Mouse (Mus musculus) liver, postnatal 0 days (tissue): ENCODE measurements at regions not wholly inside any gene's neighbourhood (a gene's known extent, or its start where the extent isn't known, plus 50 kb on each side); places are given as distances from the start of the nearest gene placed in this dataset.

Source experiments
- ATAC-seq: fragments of 200-750 bp; cut with Nextera tagmentation; 2 replicates; pipeline ENCODE4 v1.8.0; 2017; ENCODE audit warnings: mild to moderate bottlenecking, moderate library complexity
- DNase-seq: peaks from one replicate; pipeline ENCODE4 v3.0.0-alpha.2; 2016
- H3K27ac ChIP-seq: fragments of 300-500 bp; sonication (generic); 2 replicates; pipeline ENCODE4 v1.5.1; 2014; ENCODE audit warnings: antibody characterized with exemption, moderate library complexity, mild to moderate bottlenecking, low read depth
- H3K27me3 ChIP-seq: fragments of 300-500 bp; sonication (generic); 2 replicates; pipeline ENCODE4 v1.6.1; 2014; ENCODE audit warnings: low read length, control low read depth, mixed read lengths; ENCODE audit not compliant: insufficient read depth
- H3K36me3 ChIP-seq: fragments of 300-500 bp; sonication (generic); replicated peaks from 2 replicates; pipeline ENCODE4 v1.6.1; 2014; ENCODE audit warnings: mild to moderate bottlenecking, control low read depth, low read length, moderate library complexity, mixed read lengths; ENCODE audit not compliant: insufficient read depth
- H3K4me1 ChIP-seq: fragments of 300-500 bp; sonication (generic); 2 replicates; pipeline ENCODE4 v1.6.1; 2014; ENCODE audit warnings: antibody characterized with exemption, mild to moderate bottlenecking, control low read depth; ENCODE audit not compliant: insufficient read depth
- H3K4me2 ChIP-seq: fragments of 300-500 bp; sonication (generic); 2 replicates; pipeline ENCODE4 v1.6.1; 2014; ENCODE audit warnings: low read depth, mild to moderate bottlenecking, low read length, moderate library complexity, mixed read lengths
- H3K4me3 ChIP-seq: fragments of 300-500 bp; sonication (generic); 2 replicates; pipeline ENCODE4 v1.5.1; 2014; ENCODE audit warnings: low read depth, low read length
- H3K9ac ChIP-seq: fragments of 300-500 bp; sonication (generic); replicated peaks from 2 replicates; pipeline ENCODE4 v1.6.1; 2014; ENCODE audit warnings: mild to moderate bottlenecking, moderate library complexity
- H3K9me3 ChIP-seq: fragments of 300-500 bp; sonication (generic); 2 replicates; pipeline ENCODE4 v1.6.1; 2016; ENCODE audit warnings: mild to moderate bottlenecking, control low read depth, low read length, mixed read lengths
- CTCF ChIP-seq: sonication (generic); IDR thresholded peaks from 2 replicates; pipeline ENCODE4 v1.5.1; 2016; ENCODE audit warnings: antibody characterized with exemption, low read depth
- EP300 ChIP-seq: IDR thresholded peaks from 2 replicates; pipeline ENCODE4 v1.6.1; 2016; ENCODE audit warnings: antibody characterized with exemption, low read depth, mild to moderate bottlenecking
- whole genome bisulfite sequencing: fragments of 180-500 bp; shearing (Covaris S2); extraction: QIAGEN DNeasy Blood & Tissue Kit; methylation state at CpG from one replicate; pipeline ENCODE4 v1.1.7; 2014; ENCODE audit not compliant: insufficient replicate concordance; 5-methylcytosine and 5-hydroxymethylcytosine counted together

- Histone ChIP-seq H3K27ac (no peak overlapping the region), H3K4me3 (no peak overlapping the region), H3K27me3 (no peaks in the 10 kb centered on the region), H3K4me2 (no peak overlapping the region), H3K36me3 (no peaks in the 10 kb centered on the region), H3K4me1 (no peaks in the 10 kb centered on the region), H3K9me3 (no peaks in the 10 kb centered on the region), H3K9ac (no peak overlapping the region)
- 75% methylated on average over 3 of the region's 3 CpGs for WGBS
- DNase-seq (peak; percentile 5), ATAC-seq (no peak)
- TF ChIP-seq EP300 (no peak), CTCF (no peak)
Observed at GRCm38 (mm10) chr9:101413071-101413633, 161.6 kb upstream of the Ppp2r3a start.

GRCm38 (mm10) chr9:101411951-101412350, 160.4 kb upstream of the Ppp2r3a start:
- Histone ChIP-seq H3K9me3 (no peaks in the 10 kb centered on the region), H3K4me1 (no peaks in the 10 kb centered on the region), H3K27ac (no peak overlapping the region), H3K36me3 (no peaks in the 10 kb centered on the region), H3K9ac (no peak overlapping the region), H3K27me3 (no peaks in the 10 kb centered on the region), H3K4me2 (no peak overlapping the region), H3K4me3 (no peak overlapping the region)
- DNase-seq: peak; percentile 1
- WGBS: 58% methylated on average over 3 of the region's 3 CpGs
- ATAC-seq: no peak
- TF ChIP-seq EP300: no peak
- no peak for TF ChIP-seq CTCF

- H3K27ac ChIP-seq: no peak overlapping the region
- H3K36me3 ChIP-seq: no peaks in the 10 kb centered on the region
- no peak for TF ChIP-seq EP300
- no peak for TF ChIP-seq CTCF
- ATAC-seq (no peak), DNase-seq (peak; percentile 7)
- no peaks in the 10 kb centered on the region for H3K27me3 ChIP-seq
- H3K4me2 ChIP-seq: no peak overlapping the region
- H3K9ac ChIP-seq: no peak overlapping the region
- no peaks in the 10 kb centered on the region for H3K9me3 ChIP-seq
- H3K4me3 ChIP-seq: no peak overlapping the region
- H3K4me1 ChIP-seq: no peaks in the 10 kb centered on the region
- 69% methylated on average over 5 of the region's 5 CpGs for WGBS
Observed at GRCm38 (mm10) chr9:101411532-101411880, 159.9 kb upstream of the Ppp2r3a start.

- DNase-seq (peak; percentile 6), ATAC-seq (no peak)
- Histone ChIP-seq H3K9ac (no peak overlapping the region), H3K4me2 (no peak overlapping the region), H3K27me3 (no peaks in the 10 kb centered on the region), H3K9me3 (no peaks in the 10 kb centered on the region), H3K36me3 (no peaks in the 10 kb centered on the region), H3K4me3 (no peak overlapping the region), H3K4me1 (no peaks in the 10 kb centered on the region), H3K27ac (no peak overlapping the region)
- TF ChIP-seq CTCF (no peak), EP300 (no peak)
- WGBS: 76% methylated on average over 21 of the region's 21 CpGs
Observed at GRCm38 (mm10) chr9:101410783-101411531, 159.4 kb upstream of the Ppp2r3a start.

- TF ChIP-seq CTCF: no peak
- TF ChIP-seq EP300: no peak
- no peak overlapping the region for H3K4me2 ChIP-seq
Observed at GRCm38 (mm10) chr9:101410348-101410747, 158.8 kb upstream of the Ppp2r3a start.

GRCm38 (mm10) chr9:101408116-101408515, 156.5 kb upstream of the Ppp2r3a start:
- Histone ChIP-seq H3K27me3 (no peaks in the 10 kb centered on the region), H3K4me1 (no peaks in the 10 kb centered on the region), H3K4me2 (no peak overlapping the region), H3K9me3 (no peaks in the 10 kb centered on the region), H3K4me3 (no peak overlapping the region), H3K9ac (no peak overlapping the region), H3K36me3 (no peaks in the 10 kb centered on the region), H3K27ac (no peak overlapping the region)
- no peak for ATAC-seq
- TF ChIP-seq CTCF (no peak), EP300 (no peak)
- 65% methylated on average over 1 of the region's 1 CpGs for WGBS
- DNase-seq: no peak

More at GRCm38 (mm10) chr9:101410348-101410747, 158.8 kb upstream of the Ppp2r3a start:
- WGBS: 73% methylated on average over 3 of the region's 3 CpGs
- H3K9ac ChIP-seq: no peak overlapping the region
- ATAC-seq: no peak
- H3K36me3 ChIP-seq: no peaks in the 10 kb centered on the region
- DNase-seq: no peak
- no peak overlapping the region for H3K4me3 ChIP-seq
- no peak overlapping the region for H3K27ac ChIP-seq
- no peaks in the 10 kb centered on the region for H3K4me1 ChIP-seq
- H3K27me3 ChIP-seq: no peaks in the 10 kb centered on the region
- H3K9me3 ChIP-seq: no peaks in the 10 kb centered on the region
